Mouse (Mus musculus) limb, embryonic 10.5 days (tissue): ENCODE data around the gene Tmem248. TPM values are rescaled to one million over a fixed set of nuclear protein-coding genes. Genes with fewer than 3 reads are reported as not detected.
"Not testable (repeated sequence)": the region's sequence is repeated elsewhere in the genome, so short reads cannot be mapped to it uniquely, and the experiment has no call there.

Experiments
- DNase-seq: peaks from one replicate; pipeline ENCODE4 v3.0.0-alpha.2; 2017; ENCODE audit warnings: low spot score
- H3K27ac ChIP-seq: fragments of 300-500 bp; sonication (generic); 2 replicates; pipeline ENCODE4 v1.5.1; 2016; ENCODE audit warnings: mild to moderate bottlenecking
- H3K27me3 ChIP-seq: fragments of 300-500 bp; sonication (generic); 2 replicates; pipeline ENCODE4 v1.6.1; 2016; ENCODE audit warnings: low read depth, mild to moderate bottlenecking; ENCODE audit not compliant: poor library complexity, severe bottlenecking
- H3K36me3 ChIP-seq: fragments of 300-500 bp; sonication (generic); 2 replicates; pipeline ENCODE4 v1.6.1; 2016; ENCODE audit warnings: mild to moderate bottlenecking, moderate library complexity
- H3K4me1 ChIP-seq: fragments of 300-500 bp; sonication (generic); 2 replicates; pipeline ENCODE4 v1.6.1; 2016
- H3K4me3 ChIP-seq: fragments of 300-500 bp; sonication (generic); 2 replicates; pipeline ENCODE4 v1.5.1; 2016; ENCODE audit warnings: mild to moderate bottlenecking, moderate library complexity
- H3K9me3 ChIP-seq: fragments of 300-500 bp; sonication (generic); replicated peaks from 2 replicates; pipeline ENCODE4 v1.6.1; 2016; ENCODE audit warnings: mild to moderate bottlenecking
- WGBS: fragments of 180-500 bp; shearing (Covaris S2); methylation state at CpG from one replicate; pipeline ENCODE4 v1.1.7; 2016; 5-methylcytosine and 5-hydroxymethylcytosine counted together
- polyA plus RNA-seq: library from polyadenylated mRNA; unstranded; fragments of >200 nt; fragmentation: Nextera tagmentation; extraction: Ambion mirVana; gene quantifications from 2 replicates; pipeline ENCODE4 v1.2.1, GENCODE M21; 2016

Gene Tmem248
- polyA plus RNA-seq, 1 experiment from 2014 or later = 40.5 TPM

- 23% methylated on average over 19 of the region's 19 CpGs for WGBS
- peak overlapping the region; percentile 70 for H3K4me3 ChIP-seq
- H3K36me3 ChIP-seq = peaks cover 51% of the 10 kb centered on the region
- H3K27ac ChIP-seq = peak overlapping the region; percentile 86
- peaks cover 23% of the 10 kb centered on the region for H3K4me1 ChIP-seq
- H3K27me3 ChIP-seq = no peaks in the 10 kb centered on the region
- no peak for DNase-seq
- no peaks in the 10 kb centered on the region for H3K9me3 ChIP-seq
These were observed 37.5 kb downstream of the Tmem248 start for GRCm38 (mm10) chr5:130254164-130255016.

- WGBS = under 1% methylated on average over 52 of the region's 52 CpGs
- Histone ChIP-seq H3K4me3 (peak within 1 kb of the TSS; percentile 70), H3K4me1 (peaks cover 23% of the 10 kb centered on the region), H3K27me3 (no peaks in the 10 kb centered on the region), H3K27ac (peak within 1 kb of the TSS; percentile 86), H3K36me3 (peaks cover 50% of the 10 kb centered on the region), H3K9me3 (no peaks in the 10 kb centered on the region)
- DNase-seq = peak; percentile 96
These were observed 38.3 kb downstream of the Tmem248 start, which contains the start of the genes Sbds and Tyw1 for GRCm38 (mm10) chr5:130255017-130255720. Sbds (minus strand) TSS chr5:130255530. Tyw1 (plus strand) TSS chr5:130255619.

- not testable (repeated sequence) for DNase-seq, H3K27me3 ChIP-seq, H3K9me3 ChIP-seq
- 33% methylated on average over 20 of the region's 20 CpGs for WGBS
- peak overlapping the region; percentile 70 for H3K4me3 ChIP-seq
- H3K36me3 ChIP-seq = peaks cover 43% of the 10 kb centered on the region
- peak overlapping the region; percentile 82 for H3K27ac ChIP-seq
- H3K4me1 ChIP-seq = peaks cover 23% of the 10 kb centered on the region
These were observed 39.1 kb downstream of the Tmem248 start for GRCm38 (mm10) chr5:130255799-130256525.

GRCm38 (mm10) chr5:130256678-130257271 is 39.9 kb downstream of the Tmem248 start:
- H3K4me1 ChIP-seq = peaks cover 23% of the 10 kb centered on the region
- DNase-seq = peak; percentile 88
- H3K36me3 ChIP-seq = peaks cover 40% of the 10 kb centered on the region
- under 1% methylated on average over 25 of the region's 25 CpGs for WGBS
- no peaks in the 10 kb centered on the region for H3K9me3 ChIP-seq
- no peaks in the 10 kb centered on the region for H3K27me3 ChIP-seq
- peak overlapping the region; percentile 70 for H3K4me3 ChIP-seq
- H3K27ac ChIP-seq = peak overlapping the region; percentile 88

GRCm38 (mm10) chr5:130257303-130257702 is 40.4 kb downstream of the Tmem248 start:
- Histone ChIP-seq H3K36me3 (peaks cover 37% of the 10 kb centered on the region), H3K27me3 (no peaks in the 10 kb centered on the region), H3K4me1 (peaks cover 23% of the 10 kb centered on the region), H3K9me3 (no peaks in the 10 kb centered on the region), H3K4me3 (peak overlapping the region; percentile 70), H3K27ac (peak overlapping the region; percentile 88)
- WGBS = 12% methylated on average over 8 of the region's 8 CpGs
- no peak for DNase-seq

- WGBS = 85% methylated on average over 11 of the region's 11 CpGs
- H3K9me3 ChIP-seq = no peaks in the 10 kb centered on the region
- H3K36me3 ChIP-seq = peaks cover 81% of the 10 kb centered on the region
- H3K4me1 ChIP-seq = no peaks in the 10 kb centered on the region
- no peak overlapping the region for H3K27ac ChIP-seq
- no peak for DNase-seq
- H3K4me3 ChIP-seq = no peak overlapping the region
- H3K27me3 ChIP-seq = no peaks in the 10 kb centered on the region
These were observed 46.6 kb downstream of the Tmem248 start for GRCm38 (mm10) chr5:130263454-130263853.

GRCm38 (mm10) chr5:130264433-130265005 is 47.6 kb downstream of the Tmem248 start:
- H3K4me1 ChIP-seq = no peaks in the 10 kb centered on the region
- no peak overlapping the region for H3K27ac ChIP-seq
- WGBS = 95% methylated on average over 6 of the region's 6 CpGs
- H3K9me3 ChIP-seq = no peaks in the 10 kb centered on the region
- no peak overlapping the region for H3K4me3 ChIP-seq
- no peak for DNase-seq
- peaks cover 83% of the 10 kb centered on the region for H3K36me3 ChIP-seq
- no peaks in the 10 kb centered on the region for H3K27me3 ChIP-seq

- Histone ChIP-seq H3K4me1 (no peaks in the 10 kb centered on the region), H3K27me3 (no peaks in the 10 kb centered on the region), H3K27ac (no peak overlapping the region), H3K4me3 (no peak overlapping the region), H3K9me3 (no peaks in the 10 kb centered on the region), H3K36me3 (peaks cover 94% of the 10 kb centered on the region)
- DNase-seq = peak; percentile 47
- WGBS = 92% methylated on average over 7 of the region's 7 CpGs
These were observed 49.8 kb downstream of the Tmem248 start for GRCm38 (mm10) chr5:130266651-130267050.

- H3K4me1 ChIP-seq = no peaks in the 10 kb centered on the region
- H3K36me3 ChIP-seq = peaks cover 97% of the 10 kb centered on the region
- 94% methylated on average over 1 of the region's 1 CpGs for WGBS
- H3K27me3 ChIP-seq = no peaks in the 10 kb centered on the region
- no peak for DNase-seq
- no peak overlapping the region for H3K4me3 ChIP-seq
- H3K9me3 ChIP-seq = no peaks in the 10 kb centered on the region
- H3K27ac ChIP-seq = no peak overlapping the region
These were observed 50.4 kb downstream of the Tmem248 start for GRCm38 (mm10) chr5:130267316-130267715.

- Histone ChIP-seq H3K27ac (no peak overlapping the region), H3K9me3 (no peaks in the 10 kb centered on the region), H3K36me3 (peaks cover 99% of the 10 kb centered on the region), H3K27me3 (no peaks in the 10 kb centered on the region), H3K4me3 (no peak overlapping the region), H3K4me1 (no peaks in the 10 kb centered on the region)
- DNase-seq = no peak
- 88% methylated on average over 11 of the region's 11 CpGs for WGBS
These were observed 52.1 kb downstream of the Tmem248 start for GRCm38 (mm10) chr5:130268976-130269375.

- WGBS = 91% methylated on average over 1 of the region's 1 CpGs
- Histone ChIP-seq H3K27me3 (no peaks in the 10 kb centered on the region), H3K9me3 (no peaks in the 10 kb centered on the region), H3K27ac (no peak overlapping the region), H3K36me3 (peaks cover 95% of the 10 kb centered on the region), H3K4me3 (no peak overlapping the region), H3K4me1 (no peaks in the 10 kb centered on the region)
- DNase-seq = no peak
These were observed 55.5 kb downstream of the Tmem248 start for GRCm38 (mm10) chr5:130272344-130272743.

GRCm38 (mm10) chr5:130273046-130273445 is 56.2 kb downstream of the Tmem248 start:
- Histone ChIP-seq H3K27me3 (no peaks in the 10 kb centered on the region), H3K36me3 (peaks cover 95% of the 10 kb centered on the region), H3K9me3 (no peaks in the 10 kb centered on the region), H3K27ac (no peak overlapping the region), H3K4me1 (no peaks in the 10 kb centered on the region), H3K4me3 (no peak overlapping the region)
- no peak for DNase-seq
- WGBS = 96% methylated on average over 6 of the region's 6 CpGs
